Mouse (Mus musculus): Measurements from ENCODE around the gene Kdm2a. TPM values are rescaled to one million over a fixed set of nuclear protein-coding genes. Genes with fewer than 3 reads are reported as not detected.

Gene Kdm2a
- total and polyA plus RNA-seq, 3 experiments: 46.1 to 98.7 (median 73.9) TPM

GRCm38 (mm10) chr19:4338162-4338561, 59.9 kb downstream of the Kdm2a start:
- DNase-seq (ENCODE audit: low spot score) (peak; percentile 25), ATAC-seq (ENCODE audit: extremely low read depth, insufficient number of reproducible peaks, low FRiP score, poor library complexity, severe bottlenecking) (no peak)
- Histone ChIP-seq H3K36me3 (replicated peaks) (peaks cover 63% of the 10 kb centered on the region), H3K4me1 (ENCODE audit: insufficient read depth, low read depth, low read length) (peaks cover 19% of the 10 kb centered on the region), H3K4me3 (ENCODE audit: low read depth, low read length) (no peak overlapping the region), H3K27me3 (ENCODE audit: insufficient read depth, low read length) (no peaks in the 10 kb centered on the region), H3K9me3 (replicated peaks) (no peaks in the 10 kb centered on the region)
- TF ChIP-seq GATA1 (IDR thresholded peaks at IDR 0.05; ENCODE audit: borderline replicate concordance, low read length) (no peak), CTCF (IDR thresholded peaks at IDR 0.05; ENCODE audit: low read depth, low read length) (peak; percentile 62)

- ATAC-seq (ENCODE audit: extremely low read depth, insufficient number of reproducible peaks, low FRiP score, poor library complexity, severe bottlenecking): peak; percentile 97
Measured at GRCm38 (mm10) chr19:4333791-4334190, 64.3 kb downstream of the Kdm2a start.

GRCm38 (mm10) chr19:4333100-4333775, 64.8 kb downstream of the Kdm2a start:
- DNase-seq (ENCODE audit: low spot score) (peak; percentile 13), ATAC-seq (ENCODE audit: extremely low read depth, insufficient number of reproducible peaks, low FRiP score, poor library complexity, severe bottlenecking) (no peak)
- Histone ChIP-seq H3K4me3 (ENCODE audit: low read depth, low read length) (peak overlapping the region; percentile 71), H3K4me1 (ENCODE audit: insufficient read depth, low read depth, low read length) (peaks cover 52% of the 10 kb centered on the region), H3K36me3 (replicated peaks) (peaks cover 57% of the 10 kb centered on the region), H3K27me3 (ENCODE audit: insufficient read depth, low read length) (no peaks in the 10 kb centered on the region), H3K9me3 (replicated peaks) (no peaks in the 10 kb centered on the region)
- TF ChIP-seq POLR2AphosphoS5 (IDR thresholded peaks at IDR 0.05; ENCODE audit: insufficient replicate concordance, low read depth, low read length): no peak; the same call in 1 of the 2 replicates
- no peak for TF ChIP-seq GATA1 (IDR thresholded peaks at IDR 0.05; ENCODE audit: borderline replicate concordance, low read length)
- no peak for TF ChIP-seq TAL1 (conservative IDR thresholded peaks at IDR 0.05; ENCODE audit: low read depth, low read length)

More at GRCm38 (mm10) chr19:4333791-4334190, 64.3 kb downstream of the Kdm2a start:
- H3K36me3 ChIP-seq (replicated peaks): peaks cover 54% of the 10 kb centered on the region
- H3K4me3 ChIP-seq (ENCODE audit: low read depth, low read length): peak overlapping the region; percentile 71
- no peaks in the 10 kb centered on the region for H3K9me3 ChIP-seq (replicated peaks)
- TF ChIP-seq CTCF (IDR thresholded peaks at IDR 0.05; ENCODE audit: low read depth, low read length): no peak
- no peaks in the 10 kb centered on the region for H3K27me3 ChIP-seq (ENCODE audit: insufficient read depth, low read length)
- peaks cover 51% of the 10 kb centered on the region for H3K4me1 ChIP-seq (ENCODE audit: insufficient read depth, low read depth, low read length)
- DNase-seq (ENCODE audit: low spot score): peak; percentile 83

- ATAC-seq (ENCODE audit: extremely low read depth, insufficient number of reproducible peaks, low FRiP score, poor library complexity, severe bottlenecking) (no peak), DNase-seq (ENCODE audit: low spot score) (peak; percentile 12)
- TF ChIP-seq GATA2 (IDR thresholded peaks at IDR 0.05; ENCODE audit: borderline replicate concordance, low read depth, low read length) (no peak), POLR2AphosphoS5 (IDR thresholded peaks at IDR 0.05; ENCODE audit: insufficient replicate concordance, low read depth, low read length) (no peak), TAL1 (conservative IDR thresholded peaks at IDR 0.05; ENCODE audit: low read depth, low read length) (no peak), GATA1 (IDR thresholded peaks at IDR 0.05; ENCODE audit: borderline replicate concordance, low read length) (no peak), CTCF (IDR thresholded peaks at IDR 0.05; ENCODE audit: low read depth, low read length) (no peak)
- Histone ChIP-seq H3K36me3 (replicated peaks) (peaks cover 58% of the 10 kb centered on the region), H3K4me1 (ENCODE audit: insufficient read depth, low read depth, low read length) (peaks cover 52% of the 10 kb centered on the region), H3K4me3 (ENCODE audit: low read depth, low read length) (peak overlapping the region; percentile 71), H3K9me3 (replicated peaks) (no peaks in the 10 kb centered on the region), H3K27me3 (ENCODE audit: insufficient read depth, low read length) (no peaks in the 10 kb centered on the region)
Measured at GRCm38 (mm10) chr19:4332653-4333052, 65.4 kb downstream of the Kdm2a start.

GRCm38 (mm10) chr19:4331273-4331672, 66.8 kb downstream of the Kdm2a start:
- Histone ChIP-seq H3K9me3 (replicated peaks) (no peaks in the 10 kb centered on the region), H3K36me3 (replicated peaks) (peaks cover 63% of the 10 kb centered on the region), H3K4me1 (ENCODE audit: insufficient read depth, low read depth, low read length) (peaks cover 52% of the 10 kb centered on the region), H3K4me3 (ENCODE audit: low read depth, low read length) (no peak overlapping the region), H3K27me3 (ENCODE audit: insufficient read depth, low read length) (no peaks in the 10 kb centered on the region)
- TF ChIP-seq GATA1 (IDR thresholded peaks at IDR 0.05; ENCODE audit: borderline replicate concordance, low read length) (no peak), POLR2AphosphoS5 (IDR thresholded peaks at IDR 0.05; ENCODE audit: insufficient replicate concordance, low read depth, low read length) (no peak), CTCF (IDR thresholded peaks at IDR 0.05; ENCODE audit: low read depth, low read length) (no peak), GATA2 (IDR thresholded peaks at IDR 0.05; ENCODE audit: borderline replicate concordance, low read depth, low read length) (no peak), TAL1 (conservative IDR thresholded peaks at IDR 0.05; ENCODE audit: low read depth, low read length) (no peak)
- no peak for DNase-seq (ENCODE audit: low spot score)
- ATAC-seq (ENCODE audit: extremely low read depth, insufficient number of reproducible peaks, low FRiP score, poor library complexity, severe bottlenecking): no peak

- Histone ChIP-seq H3K36me3 (replicated peaks) (peaks cover 69% of the 10 kb centered on the region), H3K4me3 (ENCODE audit: low read depth, low read length) (no peak overlapping the region), H3K4me1 (ENCODE audit: insufficient read depth, low read depth, low read length) (peaks cover 52% of the 10 kb centered on the region), H3K27me3 (ENCODE audit: insufficient read depth, low read length) (no peaks in the 10 kb centered on the region), H3K9me3 (replicated peaks) (no peaks in the 10 kb centered on the region)
- DNase-seq (ENCODE audit: low spot score) (no peak), ATAC-seq (ENCODE audit: extremely low read depth, insufficient number of reproducible peaks, low FRiP score, poor library complexity, severe bottlenecking) (no peak)
- no peak for TF ChIP-seq GATA2 (IDR thresholded peaks at IDR 0.05; ENCODE audit: borderline replicate concordance, low read depth, low read length)
- no peak for TF ChIP-seq CTCF (IDR thresholded peaks at IDR 0.05; ENCODE audit: low read depth, low read length)
Measured at GRCm38 (mm10) chr19:4330603-4331002, 67.5 kb downstream of the Kdm2a start.

GRCm38 (mm10) chr19:4328737-4329304, 69.3 kb downstream of the Kdm2a start:
- Histone ChIP-seq H3K27me3 (ENCODE audit: insufficient read depth, low read length) (no peaks in the 10 kb centered on the region), H3K9me3 (replicated peaks) (no peaks in the 10 kb centered on the region), H3K4me3 (ENCODE audit: low read depth, low read length) (no peak overlapping the region), H3K4me1 (ENCODE audit: insufficient read depth, low read depth, low read length) (peaks cover 40% of the 10 kb centered on the region), H3K36me3 (replicated peaks) (peaks cover 77% of the 10 kb centered on the region)
- DNase-seq (ENCODE audit: low spot score) (no peak), ATAC-seq (ENCODE audit: extremely low read depth, insufficient number of reproducible peaks, low FRiP score, poor library complexity, severe bottlenecking) (no peak)
- TF ChIP-seq CTCF (IDR thresholded peaks at IDR 0.05; ENCODE audit: low read depth, low read length) (no peak), GATA2 (IDR thresholded peaks at IDR 0.05; ENCODE audit: borderline replicate concordance, low read depth, low read length) (no peak), POLR2AphosphoS5 (IDR thresholded peaks at IDR 0.05; ENCODE audit: insufficient replicate concordance, low read depth, low read length) (no peak), GATA1 (IDR thresholded peaks at IDR 0.05; ENCODE audit: borderline replicate concordance, low read length) (no peak)
